Comparison of ENCODE assay signal across 15 mouse cellular contexts in the genomic region with DNA sequence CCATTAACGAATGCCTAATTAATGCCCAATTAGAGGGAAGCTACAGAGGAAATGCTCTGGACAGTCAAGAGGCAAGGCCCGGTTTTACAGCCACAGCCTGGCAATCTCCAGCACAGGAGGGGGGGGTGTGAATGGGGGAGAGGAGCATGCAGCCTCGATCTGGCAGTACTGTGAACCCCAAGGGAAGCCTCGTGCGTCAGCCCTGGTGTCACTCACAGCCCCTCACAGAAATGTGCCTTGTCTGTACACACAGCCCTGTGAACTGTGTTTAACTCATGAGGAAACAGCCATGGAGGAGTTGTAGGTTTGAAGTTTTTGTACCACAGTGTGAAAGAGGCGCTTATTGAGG.
DNase-seq lines count a peak whose midpoint lies in the region; ATAC-seq and TF ChIP-seq lines count a peak whose summit lies in the region.
"Had no signal": no experiment of that assay in that cellular context is flagged by ENCODE, and none has a peak within 500 bp of the region (broad histone marks: within the 10 kb centered on the region; RNA-seq: fewer than 3 reads in every experiment).

No protein-coding gene starts in this region.

- no peaks in the 10 kb centered on the region for H3K27me3 ChIP-seq in intestine, embryonic 15.5 days (replicated peaks)
- no peaks in the 10 kb centered on the region for H3K27me3 ChIP-seq in intestine, postnatal 0 days (replicated peaks; ENCODE audit: control insufficient read depth, insufficient read depth, low read length)
- H3K27me3 ChIP-seq in lung, postnatal 0 days (replicated peaks; ENCODE audit: insufficient read depth, low read length), result no peaks in the 10 kb centered on the region
- peaks cover 23% of the 10 kb centered on the region; the same call in 1 of the 2 replicates for H3K27me3 ChIP-seq in forebrain, embryonic 12.5 days
- 0 out of 2 replicates have a peak, but pooled peaks cover 4% of the 10 kb centered on the region for H3K27me3 ChIP-seq in limb, embryonic 13.5 days
- H3K27me3 ChIP-seq: heart, embryonic 13.5 days; liver, embryonic 15.5 days had no signal

- H3K9me3 ChIP-seq in intestine, embryonic 15.5 days, result no peaks in the 10 kb centered on the region
- no peaks in the 10 kb centered on the region for H3K9me3 ChIP-seq in intestine, postnatal 0 days (ENCODE audit: control insufficient read depth)
- no peaks in the 10 kb centered on the region for H3K9me3 ChIP-seq in lung, postnatal 0 days (ENCODE audit: low read length)
- H3K9me3 ChIP-seq in forebrain, embryonic 12.5 days, result no peaks in the 10 kb centered on the region
- H3K9me3 ChIP-seq in limb, embryonic 13.5 days, result no peaks in the 10 kb centered on the region
- H3K9me3 ChIP-seq: heart, embryonic 13.5 days; liver, embryonic 15.5 days had no signal

- no peak for TF ChIP-seq EP300 in lung, postnatal 0 days (IDR thresholded peaks at IDR 0.05)

- no peaks in the 10 kb centered on the region for H3K36me3 ChIP-seq in intestine, embryonic 15.5 days
- H3K36me3 ChIP-seq in intestine, postnatal 0 days (ENCODE audit: control insufficient read depth, insufficient read depth), result no peaks in the 10 kb centered on the region
- no peaks in the 10 kb centered on the region for H3K36me3 ChIP-seq in lung, postnatal 0 days (ENCODE audit: insufficient read depth, low read length)
- no peaks in the 10 kb centered on the region for H3K36me3 ChIP-seq in forebrain, embryonic 12.5 days (replicated peaks)
- H3K36me3 ChIP-seq in limb, embryonic 13.5 days, result no peaks in the 10 kb centered on the region
- H3K36me3 ChIP-seq: liver, embryonic 15.5 days had no signal

- 65% methylated on average over 6 of the region's 6 CpGs for WGBS in intestine, embryonic 15.5 days
- 76% methylated on average over 6 of the region's 6 CpGs for WGBS in intestine, postnatal 0 days
- WGBS in lung, postnatal 0 days, result 58% methylated on average over 6 of the region's 6 CpGs
- 46% methylated on average over 6 of the region's 6 CpGs for WGBS in forebrain, embryonic 12.5 days
- WGBS in limb, embryonic 13.5 days, result 29% methylated on average over 6 of the region's 6 CpGs

- peak; percentile 39 for DNase-seq in lung, postnatal 0 days (ENCODE audit: low spot score)
- no peak for DNase-seq in lung, adult 18-20 months
- no peak for DNase-seq in embryo, embryonic 10.5 days (ENCODE audit: low spot score)
- DNase-seq in left cerebral cortex, postnatal 36 days (ENCODE audit: low spot score in 2 of 2), result no peak
- DNase-seq: cerebellum, adult 8-10 months; embryo, embryonic 11 days; gastrocnemius, postnatal 10 days; right cerebral cortex, postnatal 25 days; thymus, postnatal 25 days had no signal

- no peak overlapping the region for H3K4me3 ChIP-seq in intestine, embryonic 15.5 days (replicated peaks)
- no peak overlapping the region for H3K4me3 ChIP-seq in intestine, postnatal 0 days (ENCODE audit: low read depth, low read length)
- no peak overlapping the region for H3K4me3 ChIP-seq in lung, postnatal 0 days (ENCODE audit: low read depth, low read length)
- no peak overlapping the region for H3K4me3 ChIP-seq in forebrain, embryonic 12.5 days (replicated peaks)
- H3K4me3 ChIP-seq in limb, embryonic 13.5 days, result no peak overlapping the region
- H3K4me3 ChIP-seq: heart, embryonic 13.5 days; liver, embryonic 15.5 days had no signal

- intact Hi-C loops in left cerebral cortex, postnatal 36 days (cut with DNase I), result no loop called here

- no peak for TF ChIP-seq CTCF in intestine, postnatal 0 days (IDR thresholded peaks at IDR 0.05; ENCODE audit: low read depth)
- TF ChIP-seq CTCF in lung, postnatal 0 days (IDR thresholded peaks at IDR 0.05), result no peak

- H3K9ac ChIP-seq in intestine, embryonic 15.5 days, result no peak overlapping the region
- H3K9ac ChIP-seq in intestine, postnatal 0 days (ENCODE audit: low read depth, low read length), result no peak overlapping the region
- no peak overlapping the region for H3K9ac ChIP-seq in lung, postnatal 0 days (replicated peaks; ENCODE audit: low read depth)
- no peak overlapping the region for H3K9ac ChIP-seq in forebrain, embryonic 12.5 days
- H3K9ac ChIP-seq in limb, embryonic 13.5 days, result no peak overlapping the region
- H3K9ac ChIP-seq: heart, embryonic 13.5 days; liver, embryonic 15.5 days had no signal

- H3K4me2 ChIP-seq in intestine, embryonic 15.5 days (replicated peaks), result no peak overlapping the region
- H3K4me2 ChIP-seq in intestine, postnatal 0 days (replicated peaks; ENCODE audit: low read depth), result no peak overlapping the region
- no peak overlapping the region for H3K4me2 ChIP-seq in lung, postnatal 0 days (replicated peaks; ENCODE audit: low read depth, low read length)
- H3K4me2 ChIP-seq in forebrain, embryonic 12.5 days, result no peak overlapping the region
- H3K4me2 ChIP-seq in limb, embryonic 13.5 days (replicated peaks), result no peak overlapping the region
- H3K4me2 ChIP-seq: heart, embryonic 13.5 days; liver, embryonic 15.5 days had no signal

- no peak; the same call in 1 of the 2 replicates for ATAC-seq in intestine, embryonic 15.5 days
- no peak for ATAC-seq in intestine, postnatal 0 days
- no peak for ATAC-seq in lung, postnatal 0 days
- peak; percentile 72; the same call in 1 of the 2 replicates for ATAC-seq in forebrain, embryonic 12.5 days (ENCODE audit: low FRiP score)
- ATAC-seq in limb, embryonic 13.5 days (ENCODE audit: low FRiP score, low read depth), result 0 out of 2 replicates have a peak, but pooled peaks have one; percentile 13

- H3K27ac ChIP-seq in intestine, embryonic 15.5 days, result peak overlapping the region; percentile 37; the same call in 1 of the 2 replicates
- no peak overlapping the region for H3K27ac ChIP-seq in intestine, postnatal 0 days (ENCODE audit: low read depth, low read length)
- no peak overlapping the region for H3K27ac ChIP-seq in lung, postnatal 0 days (ENCODE audit: low read length)
- peak overlapping the region; percentile 75 for H3K27ac ChIP-seq in forebrain, embryonic 12.5 days
- no peak overlapping the region for H3K27ac ChIP-seq in limb, embryonic 13.5 days
- H3K27ac ChIP-seq: liver, embryonic 15.5 days had no signal

- H3K4me1 ChIP-seq in intestine, embryonic 15.5 days (replicated peaks), result peaks cover 17% of the 10 kb centered on the region
- peaks cover 6% of the 10 kb centered on the region; the same call in 1 of the 2 replicates for H3K4me1 ChIP-seq in intestine, postnatal 0 days (replicated peaks; ENCODE audit: control insufficient read depth, insufficient read depth, low read length)
- H3K4me1 ChIP-seq in lung, postnatal 0 days (ENCODE audit: insufficient read depth, low read depth, low read length), result no peaks in the 10 kb centered on the region
- peaks cover 43% of the 10 kb centered on the region for H3K4me1 ChIP-seq in forebrain, embryonic 12.5 days
- peaks cover 42% of the 10 kb centered on the region for H3K4me1 ChIP-seq in limb, embryonic 13.5 days

Comparison
In these comparisons a context has a peak if more than half of its experiments do, and no peak if none do; other contexts are left out.
1. H3K27ac ChIP-seq: peak in intestine, embryonic 15.5 days (single experiment) and forebrain, embryonic 12.5 days (single experiment); none in intestine, postnatal 0 days (single experiment), lung, postnatal 0 days (single experiment) and limb, embryonic 13.5 days (single experiment).
2. ATAC-seq: peak in forebrain, embryonic 12.5 days (single experiment) and limb, embryonic 13.5 days (single experiment); none in intestine, embryonic 15.5 days (single experiment), intestine, postnatal 0 days (single experiment) and lung, postnatal 0 days (single experiment).